Mouse (Mus musculus) small intestine, adult 2 months (tissue): ENCODE measurements at regions not wholly inside any gene's neighbourhood (a gene's known extent, or its start where the extent isn't known, plus 50 kb on each side); places are given as distances from the start of the nearest gene placed in this dataset.

ENCODE experiments used
- H3K27ac ChIP-seq: fragments of 200-500 bp; 2 replicates; pipeline ENCODE4 v1.5.1; 2012; ENCODE audit warnings: low read depth, low read length, control low read depth, inconsistent platforms; ENCODE audit not compliant: insufficient read depth
- H3K27me3 ChIP-seq: fragments of 200-500 bp; 2 replicates; pipeline ENCODE4 v1.6.1; 2012; ENCODE audit warnings: mild to moderate bottlenecking, moderate library complexity, low read length, inconsistent platforms; ENCODE audit not compliant: control insufficient read depth, insufficient read depth
- H3K36me3 ChIP-seq: fragments of 200-500 bp; 2 replicates; pipeline ENCODE4 v1.6.1; 2012; ENCODE audit warnings: mild to moderate bottlenecking, low read length, control low read depth, inconsistent platforms; ENCODE audit not compliant: control insufficient read depth, insufficient read depth
- H3K4me1 ChIP-seq: fragments of 200-500 bp; 2 replicates; pipeline ENCODE4 v1.6.1; 2012; ENCODE audit warnings: low read length, inconsistent platforms, mixed read lengths; ENCODE audit not compliant: control insufficient read depth, insufficient read depth, insufficient read length
- H3K4me3 ChIP-seq: fragments of 200-500 bp; 2 replicates; pipeline ENCODE4 v1.5.1; 2012; ENCODE audit warnings: low read depth, mild to moderate bottlenecking, control low read depth, inconsistent platforms, low read length, moderate library complexity
- CTCF ChIP-seq: fragments of 200-500 bp; IDR thresholded peaks from 2 replicates; pipeline ENCODE4 v1.5.1; 2012; ENCODE audit warnings: low read depth, mild to moderate bottlenecking, control low read depth, inconsistent platforms, low read length, moderate library complexity, mixed read lengths; ENCODE audit not compliant: insufficient replicate concordance, insufficient read length; ENCODE audit errors: extremely low read depth
- POLR2A ChIP-seq: fragments of 200-500 bp; IDR thresholded peaks from 2 replicates; pipeline ENCODE4 v1.6.1; 2012; ENCODE audit warnings: low read depth, mild to moderate bottlenecking, control low read depth, inconsistent platforms, low read length, moderate library complexity
- WGBS: fragments of 180-500 bp; shearing (Covaris S2); methylation state at CpG from one replicate; pipeline ENCODE4 v1.1.7; 2018; 5-methylcytosine and 5-hydroxymethylcytosine counted together

DNA sequence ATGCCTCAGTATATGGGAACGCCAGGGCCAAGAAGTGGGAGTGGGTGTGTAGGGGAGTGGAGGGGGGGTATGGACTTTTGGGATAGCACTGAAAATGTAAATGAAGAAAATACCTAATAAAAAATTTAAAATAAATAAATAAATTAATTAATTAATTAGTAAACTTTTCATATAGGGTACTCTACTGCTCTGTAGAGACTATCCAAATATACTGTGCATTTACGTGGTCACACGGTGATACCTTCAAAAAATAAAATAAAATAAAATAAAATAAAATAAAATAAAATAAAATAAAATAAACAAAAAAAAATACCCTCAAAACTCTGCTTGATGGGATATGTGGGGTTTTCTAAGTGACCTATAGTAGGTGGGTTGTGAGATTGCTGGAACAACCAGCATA lies 479.2 kb upstream of the Atp2b1 start:
- Histone ChIP-seq H3K27ac (no peak overlapping the region), H3K4me3 (no peak overlapping the region), H3K36me3 (no peaks in the 10 kb centered on the region), H3K27me3 (no peaks in the 10 kb centered on the region), H3K4me1 (no peaks in the 10 kb centered on the region)
- no peak for TF ChIP-seq CTCF
- TF ChIP-seq POLR2A: no peak
- 95% methylated on average over 3 of the region's 3 CpGs for WGBS

DNA sequence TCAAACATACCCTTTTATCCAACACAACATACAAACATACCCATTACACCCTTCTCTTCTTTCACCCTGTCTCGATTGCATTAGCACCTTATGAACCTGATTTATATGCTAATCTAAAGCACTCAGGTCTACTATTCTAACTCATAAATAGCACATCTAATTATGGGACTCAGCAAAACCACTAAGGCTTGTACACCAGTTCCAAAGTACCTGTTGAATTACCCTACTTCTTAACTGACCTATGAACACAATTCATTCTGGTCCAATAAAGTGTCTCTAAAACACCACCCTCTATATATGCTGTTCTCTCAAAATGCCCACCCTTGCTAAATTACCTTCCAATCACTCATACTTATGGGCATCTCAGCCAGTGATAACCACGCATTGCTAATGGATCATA lies 452.7 kb upstream of the Atp2b1 start:
- 59% methylated on average over 2 of the region's 2 CpGs for WGBS
- TF ChIP-seq POLR2A (no peak), CTCF (no peak)
- Histone ChIP-seq H3K36me3 (no peaks in the 10 kb centered on the region), H3K4me1 (0 out of 2 replicates have a peak, but pooled peaks cover 1% of the 10 kb centered on the region), H3K27me3 (no peaks in the 10 kb centered on the region), H3K4me3 (no peak overlapping the region), H3K27ac (no peak overlapping the region)

DNA sequence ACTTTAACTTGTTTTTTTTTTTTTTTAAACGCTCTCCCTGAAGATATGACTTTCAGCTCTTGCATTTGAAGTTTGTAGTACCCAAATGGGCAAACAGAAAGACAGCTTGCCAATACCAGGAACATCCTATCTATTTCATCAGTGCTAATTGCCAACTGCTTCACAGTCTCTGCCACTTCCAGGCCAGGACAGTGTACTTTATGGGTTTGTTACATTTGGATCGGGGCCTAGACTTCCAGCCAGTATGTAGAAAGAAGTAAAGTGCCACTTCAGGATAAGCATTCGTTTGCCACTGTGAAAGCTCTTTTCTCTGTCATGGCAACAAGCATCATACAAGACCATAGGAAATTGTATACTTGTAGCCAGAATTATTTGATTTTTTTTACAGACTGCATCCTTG lies 439.6 kb upstream of the Atp2b1 start:
- H3K4me3 ChIP-seq: no peak overlapping the region
- no peak overlapping the region for H3K27ac ChIP-seq
- no peaks in the 10 kb centered on the region for H3K36me3 ChIP-seq
- TF ChIP-seq POLR2A (no peak), CTCF (no peak)
- no peaks in the 10 kb centered on the region for H3K27me3 ChIP-seq
- H3K4me1 ChIP-seq: no peaks in the 10 kb centered on the region
- WGBS: 64% methylated on average over 3 of the region's 3 CpGs

DNA sequence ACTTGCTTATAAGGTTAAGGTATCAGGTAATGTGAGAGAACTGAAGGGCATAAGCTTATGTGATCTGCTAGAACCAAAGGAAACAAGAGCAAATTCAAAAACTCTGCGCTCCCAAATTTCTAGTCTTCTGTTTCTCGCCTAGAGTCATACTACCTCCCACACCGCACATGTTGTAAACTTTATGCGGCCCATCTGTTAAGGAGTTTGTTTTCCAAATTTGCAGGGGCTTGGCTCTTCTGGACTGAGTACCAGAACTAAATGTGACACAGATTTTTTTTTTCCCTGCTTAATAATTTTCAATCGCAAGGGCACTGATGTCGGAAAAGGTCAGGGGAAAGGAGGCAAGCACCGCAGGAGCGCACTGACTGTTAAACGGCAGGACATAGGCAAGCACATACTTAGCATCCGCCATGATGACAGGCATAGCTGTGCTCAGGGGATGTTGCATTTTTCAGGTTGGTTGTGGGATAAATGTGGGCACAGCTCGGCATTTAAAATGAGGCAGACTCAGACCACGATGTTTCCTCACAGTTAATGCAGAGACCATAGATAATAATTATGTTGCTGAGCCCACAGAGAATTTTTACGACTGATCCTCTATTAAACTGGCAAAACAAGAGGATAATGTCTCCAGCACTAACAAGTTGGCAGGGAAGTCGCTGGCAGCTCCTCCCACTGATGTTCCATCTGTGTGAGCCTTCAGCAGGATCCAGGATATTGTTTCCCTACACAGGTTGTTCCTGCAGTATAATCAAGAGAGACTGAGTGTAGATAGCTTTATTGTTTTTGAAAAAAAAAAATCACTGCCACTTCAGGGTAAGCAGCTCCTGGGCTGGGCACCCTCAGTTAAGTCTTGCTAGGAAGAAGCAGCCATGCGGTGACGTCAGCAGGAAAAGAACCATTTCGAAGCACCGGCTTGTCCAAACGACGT lies 428.2 kb upstream of the Atp2b1 start:
- Histone ChIP-seq H3K27me3 (no peaks in the 10 kb centered on the region), H3K36me3 (no peaks in the 10 kb centered on the region), H3K4me1 (no peaks in the 10 kb centered on the region), H3K27ac (no peak overlapping the region), H3K4me3 (no peak overlapping the region)
- no peak for TF ChIP-seq CTCF
- no peak for TF ChIP-seq POLR2A
- 84% methylated on average over 20 of the region's 20 CpGs for WGBS

DNA sequence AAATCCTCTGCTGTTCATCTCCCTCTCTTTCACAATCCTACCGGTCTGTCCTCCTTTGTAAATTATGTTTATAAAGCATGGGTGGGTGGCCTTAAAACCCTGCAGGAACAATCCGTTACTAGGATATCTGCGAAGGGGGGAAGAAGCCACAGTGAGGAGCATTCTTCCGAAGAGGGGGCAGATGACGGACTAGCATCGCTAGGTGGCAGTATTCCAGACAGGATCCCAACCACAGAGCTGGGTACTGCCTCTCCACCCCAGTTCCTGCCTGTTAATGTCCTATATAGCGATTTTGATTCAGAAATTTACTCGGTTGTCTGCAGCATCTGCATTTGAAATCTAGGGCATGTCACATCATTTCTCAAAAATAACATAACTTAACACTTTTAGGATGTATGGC lies 419.9 kb upstream of the Atp2b1 start:
- Histone ChIP-seq H3K4me3 (no peak overlapping the region), H3K27ac (no peak overlapping the region), H3K4me1 (no peaks in the 10 kb centered on the region), H3K36me3 (no peaks in the 10 kb centered on the region), H3K27me3 (no peaks in the 10 kb centered on the region)
- WGBS: 19% methylated on average over 8 of the region's 8 CpGs
- TF ChIP-seq CTCF (peak; percentile 82; the same call in 1 of the 2 replicates), POLR2A (no peak)

DNA sequence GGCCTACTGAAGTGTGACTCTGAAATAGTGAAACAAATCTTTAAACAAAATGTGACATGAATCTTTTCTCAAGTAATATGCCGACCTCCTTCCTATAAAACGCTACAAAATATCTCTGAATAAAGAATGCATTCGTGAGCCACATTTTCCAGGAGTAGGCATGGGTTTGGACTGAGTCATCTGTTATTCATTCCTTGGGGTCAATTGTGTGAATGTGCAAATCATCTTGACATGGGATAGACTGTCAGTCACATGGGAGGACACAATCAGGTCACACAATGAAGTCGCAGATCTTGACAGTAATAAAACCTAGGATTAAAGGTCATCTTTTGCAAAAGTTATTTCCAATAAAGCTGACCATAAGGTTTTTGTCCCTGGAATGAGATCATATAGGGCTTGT lies 418.0 kb upstream of the Atp2b1 start:
- no peak for TF ChIP-seq CTCF
- TF ChIP-seq POLR2A: no peak
- no peaks in the 10 kb centered on the region for H3K36me3 ChIP-seq
- H3K4me1 ChIP-seq: no peaks in the 10 kb centered on the region
- H3K27ac ChIP-seq: no peak overlapping the region
- H3K4me3 ChIP-seq: no peak overlapping the region
- 74% methylated on average over 4 of the region's 4 CpGs for WGBS
- no peaks in the 10 kb centered on the region; the same call in 1 of the 2 replicates for H3K27me3 ChIP-seq

DNA sequence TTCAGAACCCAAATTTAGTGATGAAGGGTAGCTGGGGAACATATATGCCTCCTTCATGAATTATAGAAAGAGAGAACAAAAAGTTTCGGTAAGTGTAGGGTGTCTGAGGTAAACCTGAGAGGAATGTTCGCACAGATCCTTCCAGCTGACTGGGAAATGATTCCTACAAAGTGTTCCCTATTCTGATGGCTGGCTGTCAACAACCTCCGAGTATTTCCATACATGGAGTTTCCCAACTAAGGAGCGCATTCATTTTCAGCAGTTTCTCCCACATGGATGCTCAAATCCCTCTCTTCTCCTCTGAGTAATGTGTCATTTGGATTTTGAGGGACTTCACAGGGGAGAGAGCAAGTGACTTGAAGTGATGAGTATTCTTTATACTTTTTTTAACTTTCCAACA lies 413.9 kb upstream of the Atp2b1 start:
- Histone ChIP-seq H3K27me3 (no peaks in the 10 kb centered on the region; the same call in 1 of the 2 replicates), H3K4me3 (no peak overlapping the region), H3K36me3 (no peaks in the 10 kb centered on the region), H3K4me1 (no peaks in the 10 kb centered on the region), H3K27ac (no peak overlapping the region)
- whole genome bisulfite sequencing: 94% methylated on average over 4 of the region's 4 CpGs
- TF ChIP-seq CTCF: no peak
- no peak for TF ChIP-seq POLR2A
